Mouse (Mus musculus) cortical plate, adult 2 months (tissue): ENCODE measurements at regions not wholly inside any gene's neighbourhood (a gene's known extent, or its start where the extent isn't known, plus 50 kb on each side); places are given as distances from the start of the nearest gene placed in this dataset.

Experiments
- CTCF ChIP-seq: fragments of 200-500 bp; IDR thresholded peaks from 2 replicates; pipeline ENCODE4 v1.5.1; 2011; ENCODE audit warnings: mild to moderate bottlenecking, control low read depth, low read length; ENCODE audit not compliant: insufficient read depth; ENCODE audit errors: extremely low read depth
- POLR2A ChIP-seq: fragments of 200-500 bp; IDR thresholded peaks from 2 replicates; pipeline ENCODE4 v1.6.1; 2011; ENCODE audit warnings: mild to moderate bottlenecking, low read length, control low read depth; ENCODE audit not compliant: insufficient read depth; ENCODE audit errors: extremely low read depth

DNA sequence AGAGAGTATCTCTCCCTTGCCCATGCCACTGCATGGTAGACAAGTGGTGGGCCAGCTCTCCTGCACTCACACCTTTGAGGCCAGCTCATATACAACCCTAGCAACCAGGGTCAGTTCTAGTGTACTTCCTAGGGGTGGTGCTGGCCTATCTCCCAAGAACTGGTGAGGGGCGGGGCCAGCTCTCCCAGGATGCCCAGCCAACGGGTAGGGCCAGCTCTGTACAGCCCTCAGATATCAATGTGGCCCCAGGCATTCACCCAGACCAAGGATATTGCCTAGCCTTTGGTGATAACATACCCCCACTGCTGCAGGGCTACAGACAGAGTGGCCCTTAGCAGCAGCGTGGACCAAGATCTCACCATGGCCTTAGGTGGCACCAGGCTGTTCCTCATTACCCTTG lies 55.1 kb upstream of the Exoc4 start:
- no peak for TF ChIP-seq POLR2A
- TF ChIP-seq CTCF = no peak
